Mouse (Mus musculus): Measurements from ENCODE around the gene Slc7a1. TPM values are rescaled to one million over a fixed set of nuclear protein-coding genes. Genes with fewer than 3 reads are reported as not detected.

The Slc7a1 gene
- polyA plus RNA-seq, 1 experiment from 2014 or later: 39.0 TPM

- Histone ChIP-seq H3K27ac (ENCODE audit: low read depth, low read length) (no peak overlapping the region), H3K4me2 (ENCODE audit: low read length) (no peak overlapping the region), H3K9me3 (ENCODE audit: control insufficient read depth, low read length) (no peaks in the 10 kb centered on the region), H3K36me3 (ENCODE audit: control insufficient read depth, insufficient read depth, low read length) (no peaks in the 10 kb centered on the region), H3K4me3 (ENCODE audit: low read length) (no peak overlapping the region), H3K4me1 (ENCODE audit: control insufficient read depth, insufficient read depth, low read depth, low read length) (no peaks in the 10 kb centered on the region), H3K9ac (ENCODE audit: low read depth, low read length) (no peak overlapping the region), H3K27me3 (replicated peaks; ENCODE audit: control insufficient read depth, insufficient read depth, low read length) (no peaks in the 10 kb centered on the region)
- ATAC-seq: no peak
- 89% methylated on average over 17 of the region's 17 CpGs for WGBS
Measured at GRCm38 (mm10) chr5:148377439-148378231, 22.1 kb downstream of the Slc7a1 start.

- no peaks in the 10 kb centered on the region for H3K27me3 ChIP-seq (replicated peaks; ENCODE audit: control insufficient read depth, insufficient read depth, low read length)
- WGBS: 96% methylated on average over 8 of the region's 8 CpGs
- no peaks in the 10 kb centered on the region; the same call in 1 of the 2 replicates for H3K9me3 ChIP-seq (ENCODE audit: control insufficient read depth, low read length)
- H3K4me3 ChIP-seq (ENCODE audit: low read length): no peak overlapping the region
- H3K36me3 ChIP-seq (ENCODE audit: control insufficient read depth, insufficient read depth, low read length): no peaks in the 10 kb centered on the region
- H3K4me2 ChIP-seq (ENCODE audit: low read length): no peak overlapping the region
- no peak overlapping the region for H3K9ac ChIP-seq (ENCODE audit: low read depth, low read length)
- no peaks in the 10 kb centered on the region for H3K4me1 ChIP-seq (ENCODE audit: control insufficient read depth, insufficient read depth, low read depth, low read length)
- ATAC-seq: no peak
- no peak overlapping the region for H3K27ac ChIP-seq (ENCODE audit: low read depth, low read length)
Measured at GRCm38 (mm10) chr5:148376358-148376757, 23.3 kb downstream of the Slc7a1 start.

GRCm38 (mm10) chr5:148375480-148375879 lies 24.2 kb downstream of the Slc7a1 start:
- no peaks in the 10 kb centered on the region; the same call in 1 of the 2 replicates for H3K9me3 ChIP-seq (ENCODE audit: control insufficient read depth, low read length)
- no peak for ATAC-seq
- no peaks in the 10 kb centered on the region for H3K36me3 ChIP-seq (ENCODE audit: control insufficient read depth, insufficient read depth, low read length)
- WGBS: 75% methylated on average over 12 of the region's 12 CpGs
- H3K27ac ChIP-seq (ENCODE audit: low read depth, low read length): no peak overlapping the region
- no peak overlapping the region for H3K4me3 ChIP-seq (ENCODE audit: low read length)
- no peak overlapping the region for H3K9ac ChIP-seq (ENCODE audit: low read depth, low read length)
- H3K4me2 ChIP-seq (ENCODE audit: low read length): no peak overlapping the region
- H3K4me1 ChIP-seq (ENCODE audit: control insufficient read depth, insufficient read depth, low read depth, low read length): no peaks in the 10 kb centered on the region
- H3K27me3 ChIP-seq (replicated peaks; ENCODE audit: control insufficient read depth, insufficient read depth, low read length): no peaks in the 10 kb centered on the region

- Histone ChIP-seq H3K4me3 (ENCODE audit: low read length) (no peak overlapping the region), H3K9ac (ENCODE audit: low read depth, low read length) (no peak overlapping the region), H3K4me2 (ENCODE audit: low read length) (no peak overlapping the region), H3K9me3 (ENCODE audit: control insufficient read depth, low read length) (no peaks in the 10 kb centered on the region; the same call in 1 of the 2 replicates), H3K36me3 (ENCODE audit: control insufficient read depth, insufficient read depth, low read length) (no peaks in the 10 kb centered on the region), H3K27me3 (replicated peaks; ENCODE audit: control insufficient read depth, insufficient read depth, low read length) (no peaks in the 10 kb centered on the region), H3K27ac (ENCODE audit: low read depth, low read length) (no peak overlapping the region), H3K4me1 (ENCODE audit: control insufficient read depth, insufficient read depth, low read depth, low read length) (no peaks in the 10 kb centered on the region)
- 92% methylated on average over 9 of the region's 9 CpGs for WGBS
- ATAC-seq: no peak
Measured at GRCm38 (mm10) chr5:148373092-148373685, 26.5 kb downstream of the Slc7a1 start.

GRCm38 (mm10) chr5:148372005-148372917 lies 27.4 kb downstream of the Slc7a1 start:
- ATAC-seq: no peak
- H3K4me3 ChIP-seq (ENCODE audit: low read length): no peak overlapping the region
- H3K27me3 ChIP-seq (replicated peaks; ENCODE audit: control insufficient read depth, insufficient read depth, low read length): no peaks in the 10 kb centered on the region
- H3K27ac ChIP-seq (ENCODE audit: low read depth, low read length): no peak overlapping the region
- 94% methylated on average over 12 of the region's 12 CpGs for WGBS
- no peak overlapping the region for H3K4me2 ChIP-seq (ENCODE audit: low read length)
- H3K4me1 ChIP-seq (ENCODE audit: control insufficient read depth, insufficient read depth, low read depth, low read length): no peaks in the 10 kb centered on the region
- H3K9ac ChIP-seq (ENCODE audit: low read depth, low read length): no peak overlapping the region
- H3K9me3 ChIP-seq (ENCODE audit: control insufficient read depth, low read length): no peaks in the 10 kb centered on the region; the same call in 1 of the 2 replicates
- H3K36me3 ChIP-seq (ENCODE audit: control insufficient read depth, insufficient read depth, low read length): no peaks in the 10 kb centered on the region

GRCm38 (mm10) chr5:148371375-148371774 lies 28.3 kb downstream of the Slc7a1 start:
- H3K4me2 ChIP-seq (ENCODE audit: low read length): no peak overlapping the region
- no peak for ATAC-seq
- 93% methylated on average over 9 of the region's 9 CpGs for WGBS
- H3K9ac ChIP-seq (ENCODE audit: low read depth, low read length): no peak overlapping the region
- no peaks in the 10 kb centered on the region for H3K4me1 ChIP-seq (ENCODE audit: control insufficient read depth, insufficient read depth, low read depth, low read length)
- no peak overlapping the region for H3K27ac ChIP-seq (ENCODE audit: low read depth, low read length)
- H3K27me3 ChIP-seq (replicated peaks; ENCODE audit: control insufficient read depth, insufficient read depth, low read length): no peaks in the 10 kb centered on the region
- no peaks in the 10 kb centered on the region; the same call in 1 of the 2 replicates for H3K9me3 ChIP-seq (ENCODE audit: control insufficient read depth, low read length)
- H3K36me3 ChIP-seq (ENCODE audit: control insufficient read depth, insufficient read depth, low read length): no peaks in the 10 kb centered on the region
- no peak overlapping the region for H3K4me3 ChIP-seq (ENCODE audit: low read length)

GRCm38 (mm10) chr5:148370624-148371023 lies 29.1 kb downstream of the Slc7a1 start:
- H3K4me3 ChIP-seq (ENCODE audit: low read length): no peak overlapping the region
- H3K36me3 ChIP-seq (ENCODE audit: control insufficient read depth, insufficient read depth, low read length): no peaks in the 10 kb centered on the region
- H3K27me3 ChIP-seq (replicated peaks; ENCODE audit: control insufficient read depth, insufficient read depth, low read length): no peaks in the 10 kb centered on the region
- no peaks in the 10 kb centered on the region for H3K4me1 ChIP-seq (ENCODE audit: control insufficient read depth, insufficient read depth, low read depth, low read length)
- no peak overlapping the region for H3K4me2 ChIP-seq (ENCODE audit: low read length)
- no peak overlapping the region for H3K9ac ChIP-seq (ENCODE audit: low read depth, low read length)
- H3K27ac ChIP-seq (ENCODE audit: low read depth, low read length): no peak overlapping the region
- WGBS: 79% methylated on average over 1 of the region's 1 CpGs
- no peaks in the 10 kb centered on the region; the same call in 1 of the 2 replicates for H3K9me3 ChIP-seq (ENCODE audit: control insufficient read depth, low read length)
- no peak for ATAC-seq

- Histone ChIP-seq H3K4me3 (ENCODE audit: low read length) (no peak overlapping the region), H3K27me3 (replicated peaks; ENCODE audit: control insufficient read depth, insufficient read depth, low read length) (no peaks in the 10 kb centered on the region), H3K36me3 (ENCODE audit: control insufficient read depth, insufficient read depth, low read length) (0 out of 2 replicates have a peak, but pooled peaks cover 2% of the 10 kb centered on the region), H3K9me3 (ENCODE audit: control insufficient read depth, low read length) (no peaks in the 10 kb centered on the region; the same call in 1 of the 2 replicates), H3K4me1 (ENCODE audit: control insufficient read depth, insufficient read depth, low read depth, low read length) (no peaks in the 10 kb centered on the region), H3K4me2 (ENCODE audit: low read length) (no peak overlapping the region), H3K27ac (ENCODE audit: low read depth, low read length) (no peak overlapping the region), H3K9ac (ENCODE audit: low read depth, low read length) (no peak overlapping the region)
- WGBS: 97% methylated on average over 3 of the region's 3 CpGs
- no peak for ATAC-seq
Measured at GRCm38 (mm10) chr5:148369178-148369577, 30.5 kb downstream of the Slc7a1 start.

Measured in hindbrain, embryonic 16.5 days (tissue).